Mouse (Mus musculus) hindbrain, embryonic 15.5 days (tissue): Measurements from ENCODE around the gene Nudt4. TPM values are rescaled to one million over a fixed set of nuclear protein-coding genes. Genes with fewer than 3 reads are reported as not detected.

Experiments
- ATAC-seq: fragments of 200-750 bp; cut with Nextera tagmentation; 2 replicates; pipeline ENCODE4 v1.8.0; 2017; ENCODE audit warnings: low read depth, moderate number of reproducible peaks, moderate TSS enrichment; ENCODE audit not compliant: low FRiP score
- H3K27ac ChIP-seq: fragments of 300-500 bp; sonication (generic); replicated peaks from 2 replicates; pipeline ENCODE4 v1.5.1; 2015; ENCODE audit warnings: mild to moderate bottlenecking, inconsistent platforms
- H3K27me3 ChIP-seq: fragments of 300-500 bp; sonication (generic); 2 replicates; pipeline ENCODE4 v1.6.1; 2015; ENCODE audit warnings: control low read depth, inconsistent platforms
- H3K36me3 ChIP-seq: fragments of 300-500 bp; sonication (generic); 2 replicates; pipeline ENCODE4 v1.6.1; 2015; ENCODE audit warnings: control low read depth, inconsistent platforms
- H3K4me1 ChIP-seq: fragments of 300-500 bp; sonication (generic); replicated peaks from 2 replicates; pipeline ENCODE4 v1.6.1; 2015; ENCODE audit warnings: control low read depth, inconsistent platforms
- H3K4me2 ChIP-seq: fragments of 300-500 bp; sonication (generic); 2 replicates; pipeline ENCODE4 v1.6.1; 2015; ENCODE audit warnings: moderate library complexity, mild to moderate bottlenecking, inconsistent platforms
- H3K4me3 ChIP-seq: fragments of 300-500 bp; sonication (generic); 2 replicates; pipeline ENCODE4 v1.5.1; 2015; ENCODE audit warnings: mild to moderate bottlenecking, inconsistent platforms
- H3K9ac ChIP-seq: fragments of 300-500 bp; sonication (generic); 2 replicates; pipeline ENCODE4 v1.6.1; 2015; ENCODE audit warnings: inconsistent platforms
- H3K9me3 ChIP-seq: fragments of 300-500 bp; sonication (generic); 2 replicates; pipeline ENCODE4 v1.6.1; 2016; ENCODE audit warnings: control low read depth, inconsistent platforms
- WGBS: fragments of 180-500 bp; shearing (Covaris S2); methylation state at CpG from one replicate; pipeline ENCODE4 v1.1.7; 2015; 5-methylcytosine and 5-hydroxymethylcytosine counted together
- polyA plus RNA-seq: library from polyadenylated mRNA; unstranded; fragments of >200 nt; fragmentation: Nextera tagmentation; extraction: Ambion mirVana; gene quantifications from 2 replicates; pipeline ENCODE4 v1.2.1, GENCODE M21; 2015

Nudt4 gene
- polyA plus RNA-seq, 1 experiment from 2014 or later = 68.5 TPM

GRCm38 (mm10) chr10:95532916-95533315, 31.0 kb downstream of the Nudt4 start:
- no peak overlapping the region for H3K4me2 ChIP-seq
- H3K4me3 ChIP-seq = no peak overlapping the region
- H3K27me3 ChIP-seq = no peaks in the 10 kb centered on the region
- no peaks in the 10 kb centered on the region for H3K9me3 ChIP-seq
- no peak overlapping the region for H3K27ac ChIP-seq
- WGBS = 96% methylated on average over 5 of the region's 5 CpGs
- no peak for ATAC-seq
- H3K36me3 ChIP-seq = no peaks in the 10 kb centered on the region
- no peak overlapping the region for H3K9ac ChIP-seq
- peaks cover 11% of the 10 kb centered on the region; the same call in 1 of the 2 replicates for H3K4me1 ChIP-seq

GRCm38 (mm10) chr10:95530551-95531121, 33.3 kb downstream of the Nudt4 start:
- H3K27ac ChIP-seq = no peak overlapping the region
- ATAC-seq = no peak
- 40% methylated on average over 2 of the region's 2 CpGs for WGBS

GRCm38 (mm10) chr10:95526495-95527122, 37.3 kb downstream of the Nudt4 start:
- no peak overlapping the region for H3K27ac ChIP-seq
- ATAC-seq = no peak
- peaks cover 13% of the 10 kb centered on the region; the same call in 1 of the 2 replicates for H3K4me1 ChIP-seq
- H3K27me3 ChIP-seq = no peaks in the 10 kb centered on the region
- H3K4me2 ChIP-seq = no peak overlapping the region
- no peak overlapping the region for H3K9ac ChIP-seq
- WGBS = 82% methylated on average over 5 of the region's 5 CpGs
- H3K4me3 ChIP-seq = no peak overlapping the region
- H3K9me3 ChIP-seq = no peaks in the 10 kb centered on the region
- H3K36me3 ChIP-seq = no peaks in the 10 kb centered on the region

More at GRCm38 (mm10) chr10:95530551-95531121, 33.3 kb downstream of the Nudt4 start:
- H3K9ac ChIP-seq = no peak overlapping the region
- H3K4me2 ChIP-seq = no peak overlapping the region
- no peaks in the 10 kb centered on the region for H3K27me3 ChIP-seq
- no peaks in the 10 kb centered on the region for H3K36me3 ChIP-seq
- H3K4me1 ChIP-seq = peaks cover 13% of the 10 kb centered on the region; the same call in 1 of the 2 replicates
- H3K9me3 ChIP-seq = no peaks in the 10 kb centered on the region
- H3K4me3 ChIP-seq = no peak overlapping the region

- no peak for ATAC-seq
- no peak overlapping the region for H3K4me2 ChIP-seq
- H3K27me3 ChIP-seq = no peaks in the 10 kb centered on the region
- no peaks in the 10 kb centered on the region for H3K36me3 ChIP-seq
- H3K4me1 ChIP-seq = peaks cover 9% of the 10 kb centered on the region; the same call in 1 of the 2 replicates
- no peak overlapping the region for H3K9ac ChIP-seq
- H3K27ac ChIP-seq = no peak overlapping the region
- no peak overlapping the region for H3K4me3 ChIP-seq
- WGBS = 96% methylated on average over 5 of the region's 5 CpGs
- no peaks in the 10 kb centered on the region for H3K9me3 ChIP-seq
Observed at GRCm38 (mm10) chr10:95525871-95526270, 38.1 kb downstream of the Nudt4 start.

- 80% methylated on average over 6 of the region's 6 CpGs for WGBS
Observed at GRCm38 (mm10) chr10:95525037-95525675, 38.8 kb downstream of the Nudt4 start.

GRCm38 (mm10) chr10:95517656-95518055, 46.3 kb downstream of the Nudt4 start:
- Histone ChIP-seq H3K27me3 (no peaks in the 10 kb centered on the region), H3K4me3 (no peak overlapping the region), H3K27ac (no peak overlapping the region), H3K4me1 (peaks cover 33% of the 10 kb centered on the region), H3K9me3 (no peaks in the 10 kb centered on the region), H3K9ac (no peak overlapping the region), H3K36me3 (no peaks in the 10 kb centered on the region), H3K4me2 (no peak overlapping the region)
- no peak for ATAC-seq
- 91% methylated on average over 6 of the region's 6 CpGs for WGBS

More at GRCm38 (mm10) chr10:95525037-95525675, 38.8 kb downstream of the Nudt4 start:
- H3K27ac ChIP-seq = no peak overlapping the region
- no peak overlapping the region for H3K4me3 ChIP-seq
- H3K9ac ChIP-seq = no peak overlapping the region
- 0 out of 2 replicates have a peak, but pooled peaks cover 3% of the 10 kb centered on the region for H3K4me1 ChIP-seq
- no peak for ATAC-seq
- no peak overlapping the region for H3K4me2 ChIP-seq
- H3K9me3 ChIP-seq = no peaks in the 10 kb centered on the region
- no peaks in the 10 kb centered on the region for H3K36me3 ChIP-seq
- no peaks in the 10 kb centered on the region for H3K27me3 ChIP-seq

- Histone ChIP-seq H3K27ac (peak overlapping the region; percentile 94), H3K36me3 (no peaks in the 10 kb centered on the region), H3K9me3 (no peaks in the 10 kb centered on the region), H3K4me1 (peaks cover 33% of the 10 kb centered on the region), H3K9ac (peak overlapping the region; percentile 91), H3K4me3 (peak overlapping the region; percentile 91), H3K27me3 (no peaks in the 10 kb centered on the region), H3K4me2 (peak overlapping the region; percentile 75)
- ATAC-seq = no peak
- WGBS = under 1% methylated on average over 74 of the region's 80 CpGs
Observed at GRCm38 (mm10) chr10:95515293-95515931, 48.5 kb downstream of the Nudt4 start.

GRCm38 (mm10) chr10:95514656-95515292, 49.2 kb downstream of the Nudt4 start, which contains the start of gene Ube2n:
Gene Ube2n, plus strand, starts transcription at chr10:95515145.
- peak; percentile 97 for ATAC-seq

GRCm38 (mm10) chr10:95513768-95514556, 50.0 kb downstream of the Nudt4 start:
- 30% methylated on average over 15 of the region's 15 CpGs for WGBS
- ATAC-seq = peak; percentile 24; the same call in 1 of the 2 replicates
- H3K4me1 ChIP-seq = peaks cover 29% of the 10 kb centered on the region

More at GRCm38 (mm10) chr10:95514656-95515292, 49.2 kb downstream of the Nudt4 start, which contains the start of gene Ube2n:
- H3K36me3 ChIP-seq = no peaks in the 10 kb centered on the region
- H3K9ac ChIP-seq = peak within 1 kb of the TSS; percentile 91
- H3K4me3 ChIP-seq = peak within 1 kb of the TSS; percentile 91
- H3K27me3 ChIP-seq = no peaks in the 10 kb centered on the region
- no peaks in the 10 kb centered on the region for H3K9me3 ChIP-seq
- H3K27ac ChIP-seq = peak within 1 kb of the TSS; percentile 94
- H3K4me1 ChIP-seq = peaks cover 29% of the 10 kb centered on the region
- under 1% methylated on average over 78 of the region's 81 CpGs for WGBS
- H3K4me2 ChIP-seq = peak within 1 kb of the TSS; percentile 75

GRCm38 (mm10) chr10:95512635-95513034, 51.3 kb downstream of the Nudt4 start:
- H3K27me3 ChIP-seq = no peaks in the 10 kb centered on the region
- no peak overlapping the region for H3K27ac ChIP-seq
- H3K36me3 ChIP-seq = no peaks in the 10 kb centered on the region
- H3K4me2 ChIP-seq = no peak overlapping the region
- no peak overlapping the region for H3K9ac ChIP-seq
- no peaks in the 10 kb centered on the region for H3K9me3 ChIP-seq
- H3K4me1 ChIP-seq = peaks cover 19% of the 10 kb centered on the region
- ATAC-seq = no peak
- no peak overlapping the region for H3K4me3 ChIP-seq
- WGBS = 89% methylated on average over 8 of the region's 8 CpGs

More at GRCm38 (mm10) chr10:95513768-95514556, 50.0 kb downstream of the Nudt4 start:
- Histone ChIP-seq H3K27ac (peak overlapping the region; percentile 94), H3K9ac (peak overlapping the region; percentile 55), H3K4me3 (peak overlapping the region; percentile 91), H3K9me3 (no peaks in the 10 kb centered on the region), H3K4me2 (peak overlapping the region; percentile 62), H3K36me3 (no peaks in the 10 kb centered on the region), H3K27me3 (no peaks in the 10 kb centered on the region)

- Histone ChIP-seq H3K36me3 (no peaks in the 10 kb centered on the region), H3K9me3 (no peaks in the 10 kb centered on the region), H3K4me3 (no peak overlapping the region), H3K4me1 (peaks cover 6% of the 10 kb centered on the region), H3K4me2 (no peak overlapping the region), H3K27ac (no peak overlapping the region), H3K27me3 (no peaks in the 10 kb centered on the region), H3K9ac (no peak overlapping the region)
- no peak for ATAC-seq
- WGBS = 71% methylated on average over 3 of the region's 3 CpGs
Observed at GRCm38 (mm10) chr10:95509263-95509662, 54.7 kb downstream of the Nudt4 start.
